Mouse (Mus musculus) left cerebral cortex, adult 2 months (tissue): ENCODE data around the gene Nfib. TPM values are rescaled to one million over a fixed set of nuclear protein-coding genes. Genes with fewer than 3 reads are reported as not detected.
A peak's percentile ranks its signal among the peaks of the same experiment; 100 is the strongest.

Experiments used
- DNase-seq, 2 experiments: peaks; one replicate each; pipeline ENCODE4 v3.0.0; 2021 to 2022; ENCODE audit warnings: low spot score in 2 of 2, mixed read lengths in 1 of 2; ENCODE audit errors: extremely low spot score in 1 of 2
- H3K27ac ChIP-seq: fragments of 200-600 bp; 2 replicates; pipeline ENCODE4 v1.8.1; 2022
- H3K4me3 ChIP-seq: fragments of 200-600 bp; 2 replicates; pipeline ENCODE4 v1.8.1; 2022
- CTCF ChIP-seq: fragments of 200-600 bp; IDR thresholded peaks from 2 replicates; pipeline ENCODE4 v1.8.1; 2022; ENCODE audit warnings: antibody characterized with exemption, mild to moderate bottlenecking, moderate library complexity
- intact Hi-C: fragments of 180-260 bp; cut with DNase I; formaldehyde crosslinking; loops from one replicate; pipeline ENCODE4 v1.15.1; 2025
- total RNA-seq, 2 experiments: library from RNA; stranded (reverse); gene quantifications; 2 replicates each; pipeline ENCODE4 v1.2.3; 2021

Gene Nfib
- total RNA-seq, 2 experiments from 2014 or later, result 83.8 to 90.1 TPM

DNA sequence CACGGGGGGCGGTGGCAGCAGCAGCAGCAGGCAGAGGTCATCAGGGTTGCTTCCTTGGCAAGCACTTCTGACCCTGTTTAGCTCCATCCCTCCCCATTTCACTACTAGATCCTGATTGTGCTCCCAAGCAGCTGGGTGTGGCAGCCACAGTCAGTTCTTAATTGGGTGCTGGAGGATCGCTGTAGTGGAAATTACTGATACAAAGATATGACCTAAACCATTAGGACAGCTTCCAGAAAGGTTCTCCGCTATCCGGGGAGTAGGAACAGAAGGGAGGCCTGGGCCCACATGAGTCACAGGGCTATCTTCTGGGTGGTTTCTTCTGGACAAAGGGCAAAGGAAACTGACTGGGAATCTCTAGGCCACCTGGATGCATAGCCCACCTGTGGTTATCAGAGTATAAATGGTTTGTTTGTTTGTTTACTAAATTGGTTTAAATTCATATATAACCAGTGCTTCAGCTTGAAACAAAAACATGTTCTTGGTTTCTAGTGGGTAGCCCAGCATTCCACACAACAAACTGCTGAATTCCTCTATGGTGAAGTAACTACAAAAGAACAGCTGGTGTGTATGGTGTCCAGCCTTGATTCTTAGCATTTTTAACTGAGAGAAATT is 64.4 kb downstream of the Nfib start:
- intact Hi-C loops, result loop anchor here (5.0 kb wide), 1 partner anchor 541 kb away; no protein-coding TSS in a partner anchor
- H3K4me3 ChIP-seq, result no peak overlapping the region
- no peak for TF ChIP-seq CTCF
- no peak for DNase-seq
- no peak overlapping the region for H3K27ac ChIP-seq

DNA sequence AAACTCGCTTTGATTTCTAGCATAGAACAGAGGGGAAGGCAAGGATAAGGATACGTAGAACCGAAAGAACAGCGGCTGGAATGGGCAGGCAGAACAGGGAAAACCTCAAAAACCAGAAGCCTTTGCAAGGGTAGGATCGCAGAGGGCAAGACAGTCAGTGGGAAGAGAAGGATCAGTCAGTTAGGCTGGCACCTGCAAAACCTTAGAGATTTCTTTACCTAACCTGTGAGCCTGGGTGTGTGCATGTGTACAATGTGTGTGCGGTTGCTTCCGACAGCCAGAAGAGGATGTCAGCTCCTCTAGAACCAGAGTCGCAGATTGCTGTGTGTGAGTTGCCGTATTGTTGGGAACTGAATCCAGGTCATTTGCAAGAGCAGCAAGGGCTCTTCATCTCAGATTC is 67.3 kb downstream of the Nfib start:
- no peak for DNase-seq
- intact Hi-C loops, result no loop called here
- no peak for TF ChIP-seq CTCF
- Histone ChIP-seq H3K4me3 (no peak overlapping the region), H3K27ac (no peak overlapping the region)

DNA sequence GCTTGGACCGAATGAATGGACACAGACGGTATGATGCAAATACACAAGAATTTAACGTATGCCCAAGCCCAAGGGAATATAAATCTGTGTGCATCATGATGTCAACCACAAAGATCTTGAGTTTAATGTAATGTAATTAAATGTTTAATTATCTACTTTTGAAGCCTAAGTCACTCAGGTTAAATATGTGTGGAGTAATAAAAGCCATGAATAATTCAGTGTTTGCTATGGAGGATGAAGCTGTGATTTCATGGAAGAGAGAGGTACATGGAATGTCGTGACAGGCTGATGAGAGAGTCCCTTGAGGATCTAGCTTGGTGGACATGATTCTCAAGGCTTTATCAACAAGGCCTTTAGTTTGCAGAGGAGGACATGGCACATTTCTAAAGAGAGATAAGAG is 67.9 kb downstream of the Nfib start:
- intact Hi-C loops, result no loop called here
- no peak for DNase-seq
- TF ChIP-seq CTCF, result no peak
- Histone ChIP-seq H3K4me3 (no peak overlapping the region), H3K27ac (no peak overlapping the region)

DNA sequence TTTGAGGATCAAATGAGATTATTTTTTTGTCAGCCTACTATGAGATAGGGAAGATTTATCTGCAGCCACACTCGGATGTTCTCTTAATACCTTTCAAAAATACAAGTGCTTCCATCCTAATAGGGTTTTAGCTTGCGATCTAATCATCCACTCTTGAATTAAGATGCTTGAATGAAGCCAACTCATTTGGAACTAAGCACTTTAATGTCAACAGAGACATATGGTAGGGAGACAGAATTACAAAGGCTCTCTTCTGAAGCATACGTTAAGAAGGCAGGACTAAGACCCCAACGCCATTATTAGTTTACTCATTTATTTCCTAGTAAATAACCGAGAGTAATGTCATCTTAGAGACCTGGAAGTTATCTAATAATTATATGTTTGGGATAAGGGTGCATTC is 68.9 kb downstream of the Nfib start:
- Histone ChIP-seq H3K4me3 (no peak overlapping the region), H3K27ac (no peak overlapping the region)
- intact Hi-C loops, result no loop called here
- TF ChIP-seq CTCF, result no peak
- no peak for DNase-seq

DNA sequence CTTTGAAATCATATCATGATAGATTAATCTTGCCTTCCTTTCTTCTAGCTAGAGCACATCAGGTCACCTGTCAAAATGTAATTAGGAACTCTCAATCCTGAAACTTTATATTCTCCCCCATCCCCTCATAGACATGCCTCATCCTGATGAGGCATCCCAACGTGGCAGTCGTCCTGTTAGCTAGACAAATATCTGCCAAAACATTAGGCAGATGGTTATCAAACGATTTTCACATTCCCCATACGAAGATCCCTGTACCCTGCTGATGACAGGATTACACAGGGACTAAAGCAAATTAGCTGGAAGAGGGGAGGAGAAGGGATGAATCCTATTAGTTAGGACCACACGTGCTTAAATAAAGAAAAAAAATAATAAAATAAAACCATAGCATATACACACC is 69.7 kb downstream of the Nfib start:
- no peak for TF ChIP-seq CTCF
- no peak overlapping the region for H3K27ac ChIP-seq
- H3K4me3 ChIP-seq, result no peak overlapping the region
- intact Hi-C loops, result no loop called here
- DNase-seq, result no peak

DNA sequence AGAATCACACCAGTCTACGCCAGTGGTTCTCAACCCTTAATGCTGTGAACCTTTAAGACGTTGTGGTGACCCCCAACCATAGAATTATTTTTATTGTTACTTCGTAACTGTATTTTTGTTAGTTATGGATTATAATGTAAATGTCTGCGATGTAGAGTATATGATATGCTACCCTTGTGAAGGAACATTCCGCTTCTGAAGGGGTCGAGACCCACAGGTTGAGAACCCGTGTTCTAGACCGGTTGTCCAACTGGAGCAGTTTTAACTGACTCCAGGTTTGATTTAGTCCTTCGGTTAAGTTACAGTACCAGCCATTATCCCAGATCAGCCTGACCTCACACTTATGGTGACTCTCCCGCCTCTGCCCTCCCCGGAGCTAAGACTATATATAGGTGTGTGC is 70.4 kb downstream of the Nfib start:
- intact Hi-C loops, result no loop called here
- no peak for DNase-seq
- no peak overlapping the region for H3K27ac ChIP-seq
- TF ChIP-seq CTCF, result no peak
- no peak overlapping the region for H3K4me3 ChIP-seq

DNA sequence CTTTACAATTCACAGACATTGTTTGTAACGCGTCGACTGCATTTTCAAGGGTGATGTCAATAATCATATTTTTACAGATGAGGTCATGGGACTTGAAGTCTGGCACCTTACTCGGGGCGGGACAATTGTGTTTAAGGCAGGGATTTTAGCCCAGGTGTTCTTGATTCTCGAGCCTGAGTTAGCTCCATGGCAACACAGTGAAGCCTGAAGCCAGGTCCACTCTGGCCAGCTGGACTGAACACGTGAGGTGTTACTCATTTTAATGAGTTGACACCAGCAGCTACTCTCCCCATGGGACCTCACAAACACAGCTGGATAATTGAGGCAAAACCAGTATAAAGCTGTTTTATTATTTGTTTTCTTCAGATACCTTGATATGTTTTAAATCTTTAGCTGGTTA is 71.2 kb downstream of the Nfib start:
- Histone ChIP-seq H3K4me3 (no peak overlapping the region), H3K27ac (no peak overlapping the region)
- DNase-seq, result no peak
- no peak for TF ChIP-seq CTCF
- intact Hi-C loops, result no loop called here

DNA sequence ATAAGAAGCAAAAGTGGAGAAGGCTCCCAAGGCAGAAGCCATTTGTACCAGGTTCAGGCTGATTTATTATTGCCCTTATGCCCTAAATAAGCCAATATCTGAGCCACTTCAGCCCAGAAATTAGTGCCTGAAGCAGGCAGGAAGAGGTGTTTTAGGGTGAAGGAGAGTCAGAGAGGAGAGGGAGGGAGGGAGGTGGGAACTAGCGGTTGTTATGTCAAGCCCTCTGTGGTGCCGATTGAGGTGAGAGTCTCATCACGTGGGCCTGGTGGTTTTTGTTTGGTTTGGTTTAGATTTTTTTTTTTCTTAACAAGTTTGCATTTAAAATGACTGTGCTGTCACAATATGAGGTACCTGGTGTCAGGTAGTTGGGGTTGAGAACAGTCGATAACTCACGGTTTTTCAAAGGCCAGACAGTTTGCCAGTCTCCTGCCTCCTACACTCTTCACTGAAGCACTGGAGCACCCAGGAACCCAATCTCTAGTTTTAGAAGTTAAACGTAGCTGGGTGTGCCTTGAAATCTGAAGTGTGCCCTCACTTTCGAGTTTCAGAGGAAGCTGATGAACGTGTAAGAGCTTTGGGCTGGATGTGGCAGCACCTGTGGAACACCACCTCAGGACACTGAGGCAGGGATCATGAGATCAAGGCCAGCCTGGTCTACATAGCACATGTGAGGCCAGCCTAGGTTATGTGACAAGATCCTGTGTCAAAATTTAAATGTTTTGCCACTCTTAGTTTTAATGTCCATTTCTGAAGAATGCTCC is 81.1 kb downstream of the Nfib start:
- no peak overlapping the region for H3K4me3 ChIP-seq
- TF ChIP-seq CTCF, result no peak
- DNase-seq, result no peak
- intact Hi-C loops, result no loop called here
- no peak overlapping the region for H3K27ac ChIP-seq

DNA sequence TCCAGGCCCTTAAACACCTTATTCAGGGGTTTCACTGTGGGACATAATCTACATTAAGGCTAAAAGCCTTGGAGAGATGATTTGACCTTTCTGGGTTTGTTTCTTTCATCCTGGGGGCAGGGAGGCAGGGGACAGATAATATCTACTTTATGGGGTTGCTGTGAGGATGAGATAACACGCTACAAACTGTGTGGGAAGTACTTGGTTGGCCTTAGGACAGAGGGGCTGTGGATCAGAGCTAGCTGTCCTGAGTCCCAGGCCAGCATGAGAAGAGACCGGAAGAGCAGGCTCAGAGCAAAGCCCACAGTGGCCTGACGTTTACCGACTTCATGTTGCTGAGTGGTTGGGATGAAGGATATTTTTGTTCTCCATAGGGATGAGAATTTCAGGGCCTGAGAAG is 81.7 kb downstream of the Nfib start:
- intact Hi-C loops, result no loop called here

DNA sequence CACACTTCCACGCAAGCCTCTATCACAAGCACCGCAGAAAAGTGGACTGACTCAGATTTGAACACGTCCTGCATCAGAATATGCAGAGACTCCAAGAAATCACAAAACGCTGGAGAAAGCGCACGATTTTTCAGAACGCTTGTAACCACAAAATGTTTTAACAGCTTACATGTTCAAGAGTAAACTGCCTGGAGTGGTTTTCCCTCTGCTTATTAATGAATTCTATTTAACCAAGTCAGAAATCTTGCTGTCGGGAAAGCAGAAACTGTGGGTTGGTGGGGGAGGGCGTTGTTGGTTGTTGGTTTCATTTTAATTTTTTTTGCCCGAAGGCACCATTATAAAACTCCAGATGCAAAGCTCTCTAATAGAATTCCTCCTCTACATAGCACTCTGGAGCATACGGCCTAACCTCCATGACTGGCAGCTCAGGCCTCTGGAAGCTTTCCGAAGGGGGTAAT is 82.4 kb downstream of the Nfib start:
- Histone ChIP-seq H3K4me3 (no peak overlapping the region), H3K27ac (no peak overlapping the region)
- DNase-seq, result no peak
- intact Hi-C loops, result no loop called here
- TF ChIP-seq CTCF, result no peak

More for the DNA sequence above, 81.7 kb downstream of the Nfib start:
- Histone ChIP-seq H3K4me3 (no peak overlapping the region), H3K27ac (no peak overlapping the region)
- no peak for TF ChIP-seq CTCF
- DNase-seq, result no peak

DNA sequence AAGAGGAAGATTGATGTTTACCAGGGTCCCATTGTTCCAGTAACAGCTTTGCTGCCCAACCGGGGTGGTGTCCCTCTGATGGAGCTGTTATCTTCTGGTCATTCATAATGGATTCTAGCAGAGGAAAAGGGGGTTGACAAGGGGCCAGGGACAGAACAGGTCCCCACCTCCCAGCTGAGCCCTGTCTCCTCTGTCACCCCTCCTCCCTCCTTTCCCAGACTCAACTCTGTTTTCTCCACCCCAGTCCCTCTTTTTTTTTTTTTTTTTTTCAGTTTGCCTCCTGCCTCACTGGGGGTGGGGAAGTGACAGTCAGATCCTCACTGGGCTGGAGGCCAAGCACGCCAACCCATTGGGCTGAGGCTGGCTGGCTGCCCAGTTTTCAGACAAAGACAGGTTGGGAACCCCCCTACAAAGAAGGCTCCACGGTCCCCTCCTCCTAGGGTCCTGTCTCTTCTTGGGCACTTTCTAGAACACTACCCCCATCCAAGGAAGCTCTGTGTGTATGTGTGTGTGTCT is 83.2 kb downstream of the Nfib start:
- intact Hi-C loops, result no loop called here
- H3K27ac ChIP-seq, result no peak overlapping the region
- no peak for TF ChIP-seq CTCF

DNA sequence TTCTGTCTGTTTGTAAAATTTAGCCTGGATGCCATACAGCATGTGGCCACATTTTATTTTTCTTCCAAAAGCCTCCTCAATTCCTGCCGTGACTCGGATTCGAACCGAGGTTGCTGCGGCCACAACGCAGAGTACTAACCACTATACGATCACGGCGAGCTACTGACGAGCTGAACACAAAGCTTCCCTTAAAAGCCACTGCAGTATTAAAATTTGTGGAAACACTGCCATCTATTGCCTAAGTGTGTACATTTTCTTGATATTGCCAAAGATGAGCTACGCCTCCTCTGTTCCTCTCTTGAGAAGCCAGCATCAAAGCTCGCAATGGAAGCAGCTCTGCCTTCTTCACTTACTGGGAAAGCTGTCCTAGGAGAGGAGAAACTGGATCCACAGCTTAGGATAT is 86.0 kb downstream of the Nfib start:
- peak; percentile 52 for TF ChIP-seq CTCF
- intact Hi-C loops, result loop anchor here (5.0 kb wide), 1 partner anchor 1442 kb away; no protein-coding TSS in a partner anchor
- DNase-seq, result peak; percentile 58 to 66
- H3K27ac ChIP-seq, result peak overlapping the region; percentile 2; the same call in 1 of the 2 replicates
- no peak overlapping the region for H3K4me3 ChIP-seq

More for the DNA sequence above, 83.2 kb downstream of the Nfib start:
- DNase-seq, result peak; percentile 47 to 70
- no peak overlapping the region for H3K4me3 ChIP-seq

DNA sequence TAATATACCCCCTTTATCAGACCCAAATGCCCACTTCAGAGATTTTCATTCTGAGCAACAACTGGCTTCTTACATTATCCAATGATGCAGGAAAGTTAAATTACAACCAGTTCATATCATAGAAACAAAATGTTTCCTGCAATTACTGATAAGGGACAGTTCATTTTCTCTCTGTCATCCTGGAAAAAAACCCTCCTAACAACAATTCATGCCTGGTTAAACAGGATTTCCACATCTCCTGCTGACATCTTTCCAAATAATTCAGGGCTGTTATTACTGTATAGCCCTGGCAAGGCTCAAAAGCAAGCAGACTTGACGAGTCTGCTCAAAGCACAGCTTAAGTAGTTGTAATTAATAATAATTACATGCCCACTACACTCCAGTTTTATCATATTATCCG is 86.5 kb downstream of the Nfib start:
- intact Hi-C loops, result loop anchor here (5.0 kb wide), 1 partner anchor 1442 kb away; no protein-coding TSS in a partner anchor
- no peak for TF ChIP-seq CTCF
- DNase-seq, result no peak
- Histone ChIP-seq H3K4me3 (no peak overlapping the region), H3K27ac (no peak overlapping the region)
